Mouse (Mus musculus): ENCODE results near the gene Krt77. TPM values are rescaled to one million over a fixed set of nuclear protein-coding genes. Genes with fewer than 3 reads are reported as not detected.

The Krt77 gene
- polyA plus RNA-seq (2012; rRNA removed): not detected in 2 replicates

GRCm38 (mm10) chr15:101869431-101869830, at the start of gene Krt77:
Gene Krt77, minus strand, starts transcription at chr15:101869705.

GRCm38 (mm10) chr15:101892820-101893219, 23.3 kb upstream of the Krt77 start, which contains the start of gene Krt76:
Gene Krt76, minus strand, starts transcription at chr15:101892920.

GRCm38 (mm10) chr15:101850694-101851093, 18.8 kb downstream of the Krt77 start, which contains the start of gene Krt1:
Gene Krt1, minus strand, starts transcription at chr15:101850794.

GRCm38 (mm10) chr15:101817875-101818274, 51.6 kb downstream of the Krt77 start, which contains the start of gene Krt2:
Gene Krt2, minus strand, starts transcription at chr15:101818169.

Other genes with a start within 250 kb of the Krt77 start
- not detected in 2 replicates for gene Gm5414, start 241.5 kb downstream of the Krt77 start, polyA plus RNA-seq (2012; rRNA removed)
- gene Gm5478, start 222.3 kb downstream of the Krt77 start, polyA plus RNA-seq (2012; rRNA removed): not detected in 2 replicates
- gene Krt6b, start 189.4 kb downstream of the Krt77 start, polyA plus RNA-seq (2012; rRNA removed): not detected in 2 replicates
- gene Krt6a, start 175.4 kb downstream of the Krt77 start, polyA plus RNA-seq (2012; rRNA removed): 0.04 and 0.05 TPM in 2 replicates
- 3.2 and 10.1 TPM in 2 replicates for gene Krt5, start 156.8 kb downstream of the Krt77 start, polyA plus RNA-seq (2012; rRNA removed)
- not detected in 2 replicates for gene Krt71, start 126.6 kb downstream of the Krt77 start, polyA plus RNA-seq (2012; rRNA removed)
- gene Krt72, start 83.2 kb downstream of the Krt77 start, polyA plus RNA-seq (2012; rRNA removed): not detected in 2 replicates
- 0.09 and 0.19 TPM in 2 replicates for gene Krt73, start 67.4 kb downstream of the Krt77 start, polyA plus RNA-seq (2012; rRNA removed)
- 0.01 and 0.04 TPM in 2 replicates for gene Krt2, start 51.5 kb downstream of the Krt77 start, polyA plus RNA-seq (2012; rRNA removed)
- 1.5 and 1.8 TPM in 2 replicates for gene Krt1, start 18.9 kb downstream of the Krt77 start, polyA plus RNA-seq (2012; rRNA removed)
- 0.02 TPM in 1 of 2 replicates, not detected in the other for gene Krt76, start 23.2 kb upstream of the Krt77 start, polyA plus RNA-seq (2012; rRNA removed)
- gene Krt4, start 55.0 kb upstream of the Krt77 start, polyA plus RNA-seq (2012; rRNA removed): not detected in 2 replicates
- gene Krt79, start 70.6 kb upstream of the Krt77 start, polyA plus RNA-seq (2012; rRNA removed): 0.05 and 0.12 TPM in 2 replicates
- 0.01 TPM in 1 of 2 replicates, not detected in the other for gene Krt78, start 84.6 kb upstream of the Krt77 start, polyA plus RNA-seq (2012; rRNA removed)
- gene Krt8, start 134.8 kb upstream of the Krt77 start, polyA plus RNA-seq (2012; rRNA removed): 11.0 and 13.8 TPM in 2 replicates
- gene Krt18, start 158.5 kb upstream of the Krt77 start, polyA plus RNA-seq (2012; rRNA removed): 11.5 and 12.7 TPM in 2 replicates
- gene Eif4b, start 204.1 kb upstream of the Krt77 start, polyA plus RNA-seq (2012; rRNA removed): 205 and 236 TPM in 2 replicates
- gene Tns2, start 230.7 kb upstream of the Krt77 start, polyA plus RNA-seq (2012; rRNA removed): 11.3 and 23.8 TPM in 2 replicates